Mouse (Mus musculus): ENCODE data around the gene Ddah2. TPM values are rescaled to one million over a fixed set of nuclear protein-coding genes. Genes with fewer than 3 reads are reported as not detected.

Ddah2 gene
- polyA plus RNA-seq, 1 experiment: 14.5 TPM

DNA sequence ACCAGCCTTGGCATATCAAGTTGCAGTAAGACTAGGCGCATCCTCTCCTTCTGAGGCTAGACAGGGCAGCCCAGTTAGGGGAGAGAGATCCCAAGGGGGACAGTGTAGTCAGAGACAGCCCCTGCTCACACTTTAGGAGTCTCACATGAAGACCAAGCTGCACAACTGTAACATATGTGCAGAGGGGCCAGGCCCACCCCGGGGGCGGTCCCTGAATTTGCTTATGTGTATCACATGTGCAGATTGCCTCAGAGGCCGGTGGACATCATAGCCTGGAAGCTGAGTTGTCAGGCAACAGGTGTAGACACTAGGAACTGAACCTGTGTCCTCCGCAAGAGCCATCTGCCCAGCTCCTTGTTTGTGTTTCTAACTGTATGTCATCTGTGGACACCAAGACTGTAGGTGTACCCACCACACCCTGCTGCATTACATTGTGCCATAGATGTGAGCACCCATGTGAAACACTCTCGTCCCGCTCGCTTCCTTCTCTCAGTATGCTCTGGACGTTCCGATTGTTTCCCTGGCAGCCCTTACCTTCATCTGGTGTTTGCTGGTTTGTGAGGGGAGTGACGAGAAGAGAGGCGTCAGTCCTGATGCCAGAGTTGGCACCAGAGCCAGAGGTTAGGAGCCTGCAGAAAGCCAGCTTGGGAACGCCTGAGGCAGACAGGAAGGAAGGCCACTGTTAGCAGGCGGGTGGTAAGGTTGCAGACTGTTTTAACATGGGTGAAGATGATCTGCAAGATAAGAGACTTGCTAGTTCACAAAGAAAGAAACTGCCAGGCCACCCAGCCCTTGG is 33.8 kb downstream of the Ddah2 start:
- no peaks in the 10 kb centered on the region for H3K4me1 ChIP-seq (ENCODE audit: control insufficient read depth, insufficient read depth, insufficient read length, low read length)
- H3K36me3 ChIP-seq (ENCODE audit: control insufficient read depth, insufficient read depth, low read length): peaks cover 50% of the 10 kb centered on the region
- H3K27me3 ChIP-seq (ENCODE audit: control insufficient read depth, insufficient read depth, low read length): no peaks in the 10 kb centered on the region
- no peak for TF ChIP-seq CTCF (IDR thresholded peaks at IDR 0.05; ENCODE audit: extremely low read depth, insufficient read length, insufficient replicate concordance, low read depth, low read length)
- TF ChIP-seq POLR2A (IDR thresholded peaks at IDR 0.05; ENCODE audit: low read depth, low read length): no peak
- WGBS: 92% methylated on average over 14 of the region's 14 CpGs
- no peak overlapping the region for H3K4me3 ChIP-seq (ENCODE audit: low read depth, low read length)
- no peak overlapping the region for H3K27ac ChIP-seq (ENCODE audit: insufficient read depth, low read depth, low read length)

GRCm38 (mm10) chr17:35094475-35095365 is 35.9 kb downstream of the Ddah2 start:
- 83% methylated on average over 15 of the region's 15 CpGs for WGBS
- Histone ChIP-seq H3K27me3 (ENCODE audit: control insufficient read depth, insufficient read depth, low read length) (no peaks in the 10 kb centered on the region), H3K4me3 (ENCODE audit: low read depth, low read length) (no peak overlapping the region), H3K36me3 (ENCODE audit: control insufficient read depth, insufficient read depth, low read length) (peaks cover 63% of the 10 kb centered on the region), H3K27ac (ENCODE audit: insufficient read depth, low read depth, low read length) (no peak overlapping the region), H3K4me1 (ENCODE audit: control insufficient read depth, insufficient read depth, insufficient read length, low read length) (peaks cover 3% of the 10 kb centered on the region)
- TF ChIP-seq POLR2A (IDR thresholded peaks at IDR 0.05; ENCODE audit: low read depth, low read length) (no peak), CTCF (IDR thresholded peaks at IDR 0.05; ENCODE audit: extremely low read depth, insufficient read length, insufficient replicate concordance, low read depth, low read length) (no peak)

GRCm38 (mm10) chr17:35096597-35096996 is 37.8 kb downstream of the Ddah2 start:
- Histone ChIP-seq H3K27me3 (ENCODE audit: control insufficient read depth, insufficient read depth, low read length) (no peaks in the 10 kb centered on the region), H3K27ac (ENCODE audit: insufficient read depth, low read depth, low read length) (no peak overlapping the region), H3K36me3 (ENCODE audit: control insufficient read depth, insufficient read depth, low read length) (peaks cover 70% of the 10 kb centered on the region), H3K4me1 (ENCODE audit: control insufficient read depth, insufficient read depth, insufficient read length, low read length) (peaks cover 14% of the 10 kb centered on the region), H3K4me3 (ENCODE audit: low read depth, low read length) (no peak overlapping the region)
- TF ChIP-seq CTCF (IDR thresholded peaks at IDR 0.05; ENCODE audit: extremely low read depth, insufficient read length, insufficient replicate concordance, low read depth, low read length) (no peak), POLR2A (IDR thresholded peaks at IDR 0.05; ENCODE audit: low read depth, low read length) (no peak)
- 92% methylated on average over 12 of the region's 12 CpGs for WGBS

- H3K4me1 ChIP-seq (ENCODE audit: control insufficient read depth, insufficient read depth, insufficient read length, low read length): peaks cover 14% of the 10 kb centered on the region
- no peak for TF ChIP-seq POLR2A (IDR thresholded peaks at IDR 0.05; ENCODE audit: low read depth, low read length)
- no peak for TF ChIP-seq CTCF (IDR thresholded peaks at IDR 0.05; ENCODE audit: extremely low read depth, insufficient read length, insufficient replicate concordance, low read depth, low read length)
- H3K27ac ChIP-seq (ENCODE audit: insufficient read depth, low read depth, low read length): no peak overlapping the region
- no peak overlapping the region for H3K4me3 ChIP-seq (ENCODE audit: low read depth, low read length)
- 92% methylated on average over 12 of the region's 12 CpGs for WGBS
- peaks cover 73% of the 10 kb centered on the region for H3K36me3 ChIP-seq (ENCODE audit: control insufficient read depth, insufficient read depth, low read length)
- no peaks in the 10 kb centered on the region for H3K27me3 ChIP-seq (ENCODE audit: control insufficient read depth, insufficient read depth, low read length)
These were observed 38.4 kb downstream of the Ddah2 start for GRCm38 (mm10) chr17:35097164-35097655.

DNA sequence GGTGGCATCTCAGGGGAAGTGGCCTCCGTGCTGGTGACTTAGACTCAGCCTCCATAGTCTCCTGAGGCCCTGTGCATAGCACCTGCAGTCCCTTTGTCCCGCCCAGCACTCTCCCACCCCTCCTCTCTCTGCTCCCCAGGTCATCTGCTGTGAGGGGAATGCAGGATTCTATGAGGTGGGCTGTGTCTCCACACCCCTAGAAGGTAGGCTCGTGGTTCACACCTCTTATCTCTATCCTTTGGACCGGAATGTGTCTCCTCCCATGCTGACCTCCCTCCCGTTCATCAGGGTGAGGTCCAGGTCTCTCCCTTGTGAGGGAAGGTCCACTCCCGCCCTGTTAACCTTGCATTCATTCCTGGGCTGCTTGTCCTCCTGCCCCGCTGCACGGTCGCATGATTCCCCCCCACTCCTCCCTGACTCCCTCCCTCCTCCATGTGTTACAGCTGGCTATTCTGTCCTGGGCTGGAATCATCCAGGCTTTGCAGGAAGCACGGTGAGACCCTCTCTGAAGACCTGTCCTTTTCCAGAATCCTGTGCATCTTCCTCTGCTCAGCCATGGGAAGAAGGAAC is 41.4 kb downstream of the Ddah2 start:
- no peak overlapping the region for H3K4me3 ChIP-seq (ENCODE audit: low read depth, low read length)
- no peak for TF ChIP-seq POLR2A (IDR thresholded peaks at IDR 0.05; ENCODE audit: low read depth, low read length)
- no peak for TF ChIP-seq CTCF (IDR thresholded peaks at IDR 0.05; ENCODE audit: extremely low read depth, insufficient read length, insufficient replicate concordance, low read depth, low read length)
- no peaks in the 10 kb centered on the region for H3K27me3 ChIP-seq (ENCODE audit: control insufficient read depth, insufficient read depth, low read length)
- H3K4me1 ChIP-seq (ENCODE audit: control insufficient read depth, insufficient read depth, insufficient read length, low read length): peaks cover 24% of the 10 kb centered on the region
- WGBS: 51% methylated on average over 10 of the region's 10 CpGs
- no peak overlapping the region for H3K27ac ChIP-seq (ENCODE audit: insufficient read depth, low read depth, low read length)
- peaks cover 60% of the 10 kb centered on the region for H3K36me3 ChIP-seq (ENCODE audit: control insufficient read depth, insufficient read depth, low read length)

DNA sequence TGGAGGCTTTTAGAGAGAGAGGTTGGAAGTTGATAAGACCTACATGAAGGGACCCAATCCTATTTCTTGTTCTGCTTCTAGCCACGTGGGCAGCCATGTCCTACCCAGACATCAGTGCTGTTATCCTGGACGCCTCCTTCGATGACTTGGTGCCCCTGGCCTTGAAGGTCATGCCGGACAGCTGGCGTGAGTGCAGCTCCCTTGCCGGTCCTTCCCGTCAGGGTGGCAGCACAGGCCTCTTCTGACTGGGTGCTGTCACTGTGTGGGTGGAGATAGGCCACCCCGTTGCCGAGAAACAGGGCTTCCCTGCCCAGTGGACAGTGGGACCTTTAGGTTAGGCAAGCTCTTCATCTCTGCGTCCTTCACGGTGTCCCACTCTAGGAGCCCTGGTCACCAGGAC is 42.3 kb downstream of the Ddah2 start:
- Histone ChIP-seq H3K4me3 (ENCODE audit: low read depth, low read length) (no peak overlapping the region), H3K4me1 (ENCODE audit: control insufficient read depth, insufficient read depth, insufficient read length, low read length) (peaks cover 24% of the 10 kb centered on the region), H3K27me3 (ENCODE audit: control insufficient read depth, insufficient read depth, low read length) (no peaks in the 10 kb centered on the region), H3K27ac (ENCODE audit: insufficient read depth, low read depth, low read length) (no peak overlapping the region), H3K36me3 (ENCODE audit: control insufficient read depth, insufficient read depth, low read length) (peaks cover 55% of the 10 kb centered on the region)
- TF ChIP-seq POLR2A (IDR thresholded peaks at IDR 0.05; ENCODE audit: low read depth, low read length) (no peak), CTCF (IDR thresholded peaks at IDR 0.05; ENCODE audit: extremely low read depth, insufficient read length, insufficient replicate concordance, low read depth, low read length) (no peak)
- WGBS: 91% methylated on average over 11 of the region's 11 CpGs
